In the genomic region with DNA sequence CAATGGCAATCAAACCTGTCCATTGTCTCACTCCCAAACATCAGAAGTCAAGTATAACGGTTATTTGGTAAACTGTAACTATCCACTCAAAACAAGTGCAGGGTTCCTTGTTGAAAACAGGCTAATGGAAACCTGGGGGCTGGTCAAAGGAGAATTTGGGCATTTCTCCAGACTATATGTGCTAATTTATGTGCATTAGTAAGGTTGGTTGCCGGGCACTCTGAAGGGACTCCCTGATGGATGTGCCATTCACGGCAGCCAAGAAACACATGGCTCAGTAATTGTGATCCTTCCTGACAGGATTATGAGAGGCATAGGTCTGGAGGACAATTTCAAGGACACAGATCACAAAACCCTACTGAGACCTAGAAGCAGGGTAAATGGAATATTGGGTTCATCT, we compare ENCODE assay signal across 12 mouse cellular contexts.
"Had no signal": no experiment of that assay in that cellular context is flagged by ENCODE, and none has a peak within 500 bp of the region (broad histone marks: within the 10 kb centered on the region; RNA-seq: fewer than 3 reads in every experiment).

No protein-coding gene starts in this region.

- H3K27ac ChIP-seq: layer of hippocampus, adult 2 months; limb, embryonic 10.5 days; liver, embryonic 15.5 days; stomach, postnatal 0 days had no signal

- H3K27me3 ChIP-seq: liver, embryonic 15.5 days had no signal

- DNase-seq: kidney, adult 18-20 months; kidney, postnatal 10 days; kidney, postnatal 4 days; lung, adult 2 months; lung, postnatal 36 days; thymus, postnatal 14 days had no signal

- H3K9me3 ChIP-seq: limb, embryonic 10.5 days; liver, embryonic 15.5 days had no signal

- H3K4me2 ChIP-seq: liver, embryonic 11.5 days; liver, embryonic 15.5 days had no signal

- ATAC-seq: lung, postnatal 0 days had no signal

- H3K4me3 ChIP-seq: layer of hippocampus, adult 2 months; limb, embryonic 10.5 days; liver, embryonic 15.5 days had no signal

- H3K9ac ChIP-seq: liver, embryonic 15.5 days had no signal

- H3K36me3 ChIP-seq: limb, embryonic 10.5 days; liver, embryonic 15.5 days had no signal

- H3K4me1 ChIP-seq: liver, embryonic 15.5 days had no signal
